Mouse (Mus musculus): ENCODE results near the gene 4930535I16Rik. TPM values are rescaled to one million over a fixed set of nuclear protein-coding genes. Genes with fewer than 3 reads are reported as not detected.

The 4930535I16Rik gene
- polyA plus RNA-seq, 1 experiment: 0.26 TPM

GRCm38 (mm10) chr4:123936059-123936458 lies 18.2 kb upstream of the 4930535I16Rik start:
- Histone ChIP-seq H3K4me3 (ENCODE audit: control insufficient read depth, insufficient read depth, low read length) (no peak overlapping the region), H3K27ac (ENCODE audit: control insufficient read depth, insufficient read depth, low read length) (no peak overlapping the region), H3K27me3 (ENCODE audit: control insufficient read depth, insufficient read depth, low read length) (no peaks in the 10 kb centered on the region), H3K4me1 (replicated peaks; ENCODE audit: control insufficient read depth, insufficient read depth, low read length) (0 out of 2 replicates have a peak, but pooled peaks cover 3% of the 10 kb centered on the region), H3K36me3 (ENCODE audit: control insufficient read depth, insufficient read depth, low read length) (peaks cover 45% of the 10 kb centered on the region)
- 96% methylated on average over 7 of the region's 7 CpGs for WGBS
- TF ChIP-seq POLR2A (IDR thresholded peaks at IDR 0.05; ENCODE audit: control insufficient read depth, extremely low read depth, insufficient read depth, low read length, poor library complexity) (no peak), CTCF (IDR thresholded peaks at IDR 0.05; ENCODE audit: borderline replicate concordance, control insufficient read depth, extremely low read depth, insufficient read depth, low read length, poor library complexity) (no peak)
- no peak for DNase-seq

GRCm38 (mm10) chr4:123934306-123934705 lies 16.5 kb upstream of the 4930535I16Rik start:
- Histone ChIP-seq H3K4me1 (replicated peaks; ENCODE audit: control insufficient read depth, insufficient read depth, low read length) (no peaks in the 10 kb centered on the region), H3K36me3 (ENCODE audit: control insufficient read depth, insufficient read depth, low read length) (peaks cover 56% of the 10 kb centered on the region), H3K4me3 (ENCODE audit: control insufficient read depth, insufficient read depth, low read length) (no peak overlapping the region), H3K27me3 (ENCODE audit: control insufficient read depth, insufficient read depth, low read length) (no peaks in the 10 kb centered on the region), H3K27ac (ENCODE audit: control insufficient read depth, insufficient read depth, low read length) (no peak overlapping the region)
- no peak for DNase-seq
- TF ChIP-seq CTCF (IDR thresholded peaks at IDR 0.05; ENCODE audit: borderline replicate concordance, control insufficient read depth, extremely low read depth, insufficient read depth, low read length, poor library complexity) (no peak), POLR2A (IDR thresholded peaks at IDR 0.05; ENCODE audit: control insufficient read depth, extremely low read depth, insufficient read depth, low read length, poor library complexity) (no peak)
- WGBS: 96% methylated on average over 4 of the region's 4 CpGs

GRCm38 (mm10) chr4:123929994-123930393 lies 12.2 kb upstream of the 4930535I16Rik start:
- H3K4me3 ChIP-seq (ENCODE audit: control insufficient read depth, insufficient read depth, low read length): no peak overlapping the region
- no peaks in the 10 kb centered on the region for H3K27me3 ChIP-seq (ENCODE audit: control insufficient read depth, insufficient read depth, low read length)
- H3K36me3 ChIP-seq (ENCODE audit: control insufficient read depth, insufficient read depth, low read length): peaks cover 60% of the 10 kb centered on the region
- 97% methylated on average over 4 of the region's 4 CpGs for WGBS
- no peak for DNase-seq
- TF ChIP-seq POLR2A (IDR thresholded peaks at IDR 0.05; ENCODE audit: control insufficient read depth, extremely low read depth, insufficient read depth, low read length, poor library complexity): no peak
- TF ChIP-seq CTCF (IDR thresholded peaks at IDR 0.05; ENCODE audit: borderline replicate concordance, control insufficient read depth, extremely low read depth, insufficient read depth, low read length, poor library complexity): no peak
- H3K4me1 ChIP-seq (replicated peaks; ENCODE audit: control insufficient read depth, insufficient read depth, low read length): no peaks in the 10 kb centered on the region
- no peak overlapping the region for H3K27ac ChIP-seq (ENCODE audit: control insufficient read depth, insufficient read depth, low read length)

GRCm38 (mm10) chr4:123927961-123928360 lies 10.1 kb upstream of the 4930535I16Rik start:
- H3K4me3 ChIP-seq (ENCODE audit: control insufficient read depth, insufficient read depth, low read length): no peak overlapping the region
- no peaks in the 10 kb centered on the region for H3K27me3 ChIP-seq (ENCODE audit: control insufficient read depth, insufficient read depth, low read length)
- H3K27ac ChIP-seq (ENCODE audit: control insufficient read depth, insufficient read depth, low read length): no peak overlapping the region
- no peak for TF ChIP-seq POLR2A (IDR thresholded peaks at IDR 0.05; ENCODE audit: control insufficient read depth, extremely low read depth, insufficient read depth, low read length, poor library complexity)
- TF ChIP-seq CTCF (IDR thresholded peaks at IDR 0.05; ENCODE audit: borderline replicate concordance, control insufficient read depth, extremely low read depth, insufficient read depth, low read length, poor library complexity): no peak
- H3K36me3 ChIP-seq (ENCODE audit: control insufficient read depth, insufficient read depth, low read length): peaks cover 71% of the 10 kb centered on the region
- DNase-seq: no peak
- H3K4me1 ChIP-seq (replicated peaks; ENCODE audit: control insufficient read depth, insufficient read depth, low read length): no peaks in the 10 kb centered on the region

- no peak for TF ChIP-seq CTCF (IDR thresholded peaks at IDR 0.05; ENCODE audit: borderline replicate concordance, control insufficient read depth, extremely low read depth, insufficient read depth, low read length, poor library complexity)
- TF ChIP-seq POLR2A (IDR thresholded peaks at IDR 0.05; ENCODE audit: control insufficient read depth, extremely low read depth, insufficient read depth, low read length, poor library complexity): no peak
- WGBS: 98% methylated on average over 4 of the region's 4 CpGs
- Histone ChIP-seq H3K27ac (ENCODE audit: control insufficient read depth, insufficient read depth, low read length) (no peak overlapping the region), H3K27me3 (ENCODE audit: control insufficient read depth, insufficient read depth, low read length) (no peaks in the 10 kb centered on the region), H3K36me3 (ENCODE audit: control insufficient read depth, insufficient read depth, low read length) (peaks cover 49% of the 10 kb centered on the region), H3K4me1 (replicated peaks; ENCODE audit: control insufficient read depth, insufficient read depth, low read length) (peaks cover 7% of the 10 kb centered on the region; the same call in 1 of the 2 replicates), H3K4me3 (ENCODE audit: control insufficient read depth, insufficient read depth, low read length) (no peak overlapping the region)
- DNase-seq: no peak
Measured at GRCm38 (mm10) chr4:123921055-123921565, 3.3 kb upstream of the 4930535I16Rik start.

GRCm38 (mm10) chr4:123918851-123919250 lies 1.0 kb upstream of the 4930535I16Rik start:
- TF ChIP-seq CTCF (IDR thresholded peaks at IDR 0.05; ENCODE audit: borderline replicate concordance, control insufficient read depth, extremely low read depth, insufficient read depth, low read length, poor library complexity) (no peak), POLR2A (IDR thresholded peaks at IDR 0.05; ENCODE audit: control insufficient read depth, extremely low read depth, insufficient read depth, low read length, poor library complexity) (no peak)
- Histone ChIP-seq H3K27me3 (ENCODE audit: control insufficient read depth, insufficient read depth, low read length) (no peaks in the 10 kb centered on the region), H3K4me3 (ENCODE audit: control insufficient read depth, insufficient read depth, low read length) (no peak overlapping the region), H3K27ac (ENCODE audit: control insufficient read depth, insufficient read depth, low read length) (no peak overlapping the region), H3K36me3 (ENCODE audit: control insufficient read depth, insufficient read depth, low read length) (peaks cover 28% of the 10 kb centered on the region), H3K4me1 (replicated peaks; ENCODE audit: control insufficient read depth, insufficient read depth, low read length) (peaks cover 7% of the 10 kb centered on the region; the same call in 1 of the 2 replicates)
- DNase-seq: no peak
- WGBS: 74% methylated on average over 2 of the region's 2 CpGs
